ENCODE assay signal across 10 mouse cellular contexts in the genomic region with DNA sequence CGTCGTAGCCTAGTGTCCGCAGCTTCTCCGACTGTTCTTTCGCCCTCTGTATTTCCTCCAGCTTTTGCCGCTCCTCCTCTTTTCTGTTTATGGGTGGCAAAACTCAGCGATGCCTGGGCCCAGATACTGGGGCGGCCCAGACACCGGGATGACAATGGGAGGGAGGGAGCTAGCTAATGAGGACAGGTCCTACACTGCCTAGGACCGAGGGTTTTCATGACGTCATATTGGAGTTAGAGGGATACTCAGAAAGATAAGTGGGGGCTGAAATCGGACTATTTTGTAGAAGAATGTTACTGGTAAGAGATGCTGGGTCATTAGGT. TPM values are rescaled to one million over a fixed set of nuclear protein-coding genes. Genes with fewer than 3 reads are reported as not detected.
DNase-seq lines count a peak whose midpoint lies in the region; ATAC-seq and TF ChIP-seq lines count a peak whose summit lies in the region.
"Had no signal": no experiment of that assay in that cellular context is flagged by ENCODE, and none has a peak within 500 bp of the region (broad histone marks: within the 10 kb centered on the region; RNA-seq: fewer than 3 reads in every experiment).

No protein-coding gene starts in this region.

- no peak overlapping the region; the same call in 1 of the 2 replicates for H3K4me2 ChIP-seq in forebrain, embryonic 16.5 days (ENCODE audit: low read length)
- peak overlapping the region; percentile 36 for H3K4me2 ChIP-seq in lung, embryonic 15.5 days
- H3K4me2 ChIP-seq in hindbrain, postnatal 0 days (ENCODE audit: low read depth, low read length) = peak overlapping the region; percentile 23; the same call in 1 of the 2 replicates
- H3K4me2 ChIP-seq in midbrain, postnatal 0 days (ENCODE audit: low read depth, low read length, poor library complexity, severe bottlenecking) = peak overlapping the region; percentile 19; the same call in 1 of the 2 replicates

- TF ChIP-seq CTCF in hindbrain, postnatal 0 days (IDR thresholded peaks at IDR 0.05; ENCODE audit: low read depth) = no peak
- TF ChIP-seq CTCF in midbrain, postnatal 0 days (IDR thresholded peaks at IDR 0.05) = no peak

- H3K4me3 ChIP-seq in forebrain, embryonic 10.5 days = 0 out of 2 replicates have a peak overlapping the region, but pooled peaks have one; percentile 26
- H3K4me3 ChIP-seq in forebrain, embryonic 16.5 days (replicated peaks; ENCODE audit: low read length) = no peak overlapping the region
- no peak overlapping the region; the same call in 1 of the 2 replicates for H3K4me3 ChIP-seq in lung, embryonic 15.5 days
- peak overlapping the region; percentile 8; the same call in 1 of the 2 replicates for H3K4me3 ChIP-seq in hindbrain, postnatal 0 days (ENCODE audit: low read length)
- no peak overlapping the region for H3K4me3 ChIP-seq in midbrain, postnatal 0 days (ENCODE audit: low read depth, low read length)
- H3K4me3 ChIP-seq: myocyte had no signal

- under 1% methylated on average over 12 of the region's 12 CpGs for WGBS in forebrain, embryonic 10.5 days
- WGBS in forebrain, embryonic 16.5 days = 2% methylated on average over 12 of the region's 12 CpGs
- 3% methylated on average over 12 of the region's 12 CpGs for WGBS in lung, embryonic 15.5 days
- WGBS in hindbrain, postnatal 0 days = 2% methylated on average over 12 of the region's 12 CpGs
- 3% methylated on average over 12 of the region's 12 CpGs for WGBS in midbrain, postnatal 0 days

- ATAC-seq in forebrain, embryonic 16.5 days = no peak; the same call in 1 of the 2 replicates
- no peak for ATAC-seq in lung, embryonic 15.5 days (ENCODE audit: borderline replicate concordance, extremely low read depth, low FRiP score, low TSS enrichment)
- no peak for ATAC-seq in hindbrain, postnatal 0 days
- no peak for ATAC-seq in midbrain, postnatal 0 days (ENCODE audit: low FRiP score)
- no peak for ATAC-seq in megakaryocyte progenitor cell, adult 5-6 weeks (replicated peaks; ENCODE audit: poor library complexity)

- H3K4me1 ChIP-seq in forebrain, embryonic 10.5 days = peaks cover 57% of the 10 kb centered on the region
- H3K4me1 ChIP-seq in forebrain, embryonic 16.5 days (replicated peaks; ENCODE audit: control insufficient read depth, insufficient read depth, low read length) = peaks cover 25% of the 10 kb centered on the region
- H3K4me1 ChIP-seq in lung, embryonic 15.5 days = peaks cover 34% of the 10 kb centered on the region
- H3K4me1 ChIP-seq in hindbrain, postnatal 0 days (ENCODE audit: insufficient read depth, low read length) = peaks cover 10% of the 10 kb centered on the region; the same call in 1 of the 2 replicates
- H3K4me1 ChIP-seq in midbrain, postnatal 0 days (ENCODE audit: insufficient read depth, low read length) = peaks cover 11% of the 10 kb centered on the region; the same call in 1 of the 2 replicates

- H3K9ac ChIP-seq in forebrain, embryonic 16.5 days (replicated peaks; ENCODE audit: low read depth, low read length) = no peak overlapping the region
- no peak overlapping the region for H3K9ac ChIP-seq in lung, embryonic 15.5 days
- no peak overlapping the region for H3K9ac ChIP-seq in hindbrain, postnatal 0 days (replicated peaks; ENCODE audit: low read length)
- no peak overlapping the region for H3K9ac ChIP-seq in midbrain, postnatal 0 days (replicated peaks; ENCODE audit: low read length, poor library complexity, severe bottlenecking)

- no peak for DNase-seq in forebrain, embryonic 10.5 days (ENCODE audit: extremely low spot score, low spot score)
- DNase-seq in lung, postnatal 25 days (ENCODE audit: low spot score) = no peak
- no peak for DNase-seq in hindbrain, postnatal 0 days (ENCODE audit: low spot score)
- no peak for DNase-seq in midbrain, postnatal 0 days (ENCODE audit: low spot score)
- no peak for DNase-seq in adrenal gland, adult 2 months

- H3K27ac ChIP-seq in forebrain, embryonic 10.5 days = no peak overlapping the region
- H3K27ac ChIP-seq in forebrain, embryonic 16.5 days (ENCODE audit: low read length) = no peak overlapping the region
- H3K27ac ChIP-seq in lung, embryonic 15.5 days = no peak overlapping the region
- no peak overlapping the region for H3K27ac ChIP-seq in hindbrain, postnatal 0 days
- H3K27ac ChIP-seq in midbrain, postnatal 0 days (ENCODE audit: low read depth, low read length) = no peak overlapping the region

- no peaks in the 10 kb centered on the region for H3K9me3 ChIP-seq in forebrain, embryonic 10.5 days
- H3K9me3 ChIP-seq in forebrain, embryonic 16.5 days (ENCODE audit: control insufficient read depth, low read length) = no peaks in the 10 kb centered on the region
- H3K9me3 ChIP-seq in lung, embryonic 15.5 days = no peaks in the 10 kb centered on the region
- no peaks in the 10 kb centered on the region for H3K9me3 ChIP-seq in hindbrain, postnatal 0 days (ENCODE audit: low read length)
- H3K9me3 ChIP-seq in midbrain, postnatal 0 days (ENCODE audit: low read length) = no peaks in the 10 kb centered on the region

- H3K27me3 ChIP-seq in forebrain, embryonic 10.5 days (ENCODE audit: poor library complexity, severe bottlenecking) = peaks cover 100% of the 10 kb centered on the region
- peaks cover 95% of the 10 kb centered on the region for H3K27me3 ChIP-seq in forebrain, embryonic 16.5 days (replicated peaks; ENCODE audit: control insufficient read depth, insufficient read depth, low read length)
- peaks cover 97% of the 10 kb centered on the region for H3K27me3 ChIP-seq in lung, embryonic 15.5 days
- peaks cover 84% of the 10 kb centered on the region for H3K27me3 ChIP-seq in hindbrain, postnatal 0 days (ENCODE audit: insufficient read depth, low read length)
- peaks cover 89% of the 10 kb centered on the region for H3K27me3 ChIP-seq in midbrain, postnatal 0 days (ENCODE audit: insufficient read depth, low read length)

- H3K36me3 ChIP-seq in forebrain, embryonic 10.5 days (replicated peaks) = no peaks in the 10 kb centered on the region
- no peaks in the 10 kb centered on the region for H3K36me3 ChIP-seq in forebrain, embryonic 16.5 days (ENCODE audit: control insufficient read depth, insufficient read depth)
- no peaks in the 10 kb centered on the region for H3K36me3 ChIP-seq in lung, embryonic 15.5 days
- H3K36me3 ChIP-seq in hindbrain, postnatal 0 days (ENCODE audit: insufficient read depth, low read length) = no peaks in the 10 kb centered on the region
- H3K36me3 ChIP-seq in midbrain, postnatal 0 days (ENCODE audit: insufficient read depth, low read length) = no peaks in the 10 kb centered on the region

RNA-seq across cellular contexts. Expression of a gene that starts 5.4 kb away (rescaled TPM):
- polyA plus RNA-seq in forebrain, embryonic 10.5 days (2016; fragmentation: Nextera tagmentation; extraction: Ambion mirVana) = 0.72 and 0.96 TPM in 2 replicates
- polyA plus RNA-seq in forebrain, embryonic 16.5 days (2015; fragmentation: Nextera tagmentation; extraction: Ambion mirVana) = 0.97 and 1.5 TPM in 2 replicates
- polyA plus RNA-seq in lung, embryonic 15.5 days (2015; fragmentation: Nextera tagmentation; extraction: Ambion mirVana) = 1.1 and 1.5 TPM in 2 replicates
- 0.22 and 1.6 TPM in 2 replicates for total RNA-seq in hindbrain, postnatal 0 days (2014; rRNA removed)
- 0.48 and 0.62 TPM in 2 replicates for polyA plus RNA-seq in hindbrain, postnatal 0 days (2015; fragmentation: Nextera tagmentation; extraction: Ambion mirVana)
- total RNA-seq in midbrain, postnatal 0 days (2014; rRNA removed) = 0.99 and 2.0 TPM in 2 replicates
- 0.38 and 0.49 TPM in 2 replicates for polyA plus RNA-seq in midbrain, postnatal 0 days (2015; fragmentation: Nextera tagmentation; extraction: Ambion mirVana)
- total RNA-seq in megakaryocyte progenitor cell, adult 5-6 weeks (2015) = 1.5 TPM in 1 of 2 replicates, not detected in the other
- total RNA-seq in megakaryocyte progenitor cell, adult 5-6 weeks (2017) = 0.10 TPM in 1 of 2 replicates, not detected in the other
- 1 to 10 TPM in 1 of 2 experiments, under 1 TPM in 1; 0.79 to 1.3 TPM for total RNA-seq in adrenal gland, adult 2 months (2021)
- 2.5 TPM in 2 replicates for polyA plus RNA-seq in adrenal gland, adult 2 months (2012; rRNA removed)

RNA-seq across cellular contexts. Expression of a gene that starts 31.0 kb away (rescaled TPM):
- polyA plus RNA-seq in forebrain, embryonic 10.5 days (2016; fragmentation: Nextera tagmentation; extraction: Ambion mirVana) = 5.6 and 5.9 TPM in 2 replicates
- 0.08 and 0.12 TPM in 2 replicates for polyA plus RNA-seq in forebrain, embryonic 16.5 days (2015; fragmentation: Nextera tagmentation; extraction: Ambion mirVana)
- polyA plus RNA-seq in lung, embryonic 15.5 days (2015; fragmentation: Nextera tagmentation; extraction: Ambion mirVana) = 11.4 and 13.4 TPM in 2 replicates
- 0.47 and 1.4 TPM in 2 replicates for total RNA-seq in hindbrain, postnatal 0 days (2014; rRNA removed)
- 0.71 and 0.79 TPM in 2 replicates for polyA plus RNA-seq in hindbrain, postnatal 0 days (2015; fragmentation: Nextera tagmentation; extraction: Ambion mirVana)
- total RNA-seq in midbrain, postnatal 0 days (2014; rRNA removed) = 0.22 and 0.42 TPM in 2 replicates
- polyA plus RNA-seq in midbrain, postnatal 0 days (2015; fragmentation: Nextera tagmentation; extraction: Ambion mirVana) = 0.22 and 0.53 TPM in 2 replicates
- 1.1 and 1.3 TPM in 2 replicates for total RNA-seq in megakaryocyte progenitor cell, adult 5-6 weeks (2015)
- total RNA-seq in megakaryocyte progenitor cell, adult 5-6 weeks (2017) = 0.91 TPM in 1 of 2 replicates, not detected in the other
- total RNA-seq in adrenal gland, adult 2 months (2021) = 1 to 10 TPM; 1.7 to 2.3 TPM
- 8.3 and 10.4 TPM in 2 replicates for polyA plus RNA-seq in adrenal gland, adult 2 months (2012; rRNA removed)

RNA-seq across cellular contexts. Expression of a gene that starts 37.5 kb away (rescaled TPM):
- polyA plus RNA-seq in forebrain, embryonic 10.5 days (2016; fragmentation: Nextera tagmentation; extraction: Ambion mirVana) = not detected in 2 replicates
- polyA plus RNA-seq in forebrain, embryonic 16.5 days (2015; fragmentation: Nextera tagmentation; extraction: Ambion mirVana) = not detected in 2 replicates
- polyA plus RNA-seq in lung, embryonic 15.5 days (2015; fragmentation: Nextera tagmentation; extraction: Ambion mirVana) = 0.26 and 0.61 TPM in 2 replicates
- not detected in 2 replicates for total RNA-seq in hindbrain, postnatal 0 days (2014; rRNA removed)
- not detected in 2 replicates for polyA plus RNA-seq in hindbrain, postnatal 0 days (2015; fragmentation: Nextera tagmentation; extraction: Ambion mirVana)
- total RNA-seq in midbrain, postnatal 0 days (2014; rRNA removed) = not detected in 2 replicates
- polyA plus RNA-seq in midbrain, postnatal 0 days (2015; fragmentation: Nextera tagmentation; extraction: Ambion mirVana) = not detected in 2 replicates
- total RNA-seq in megakaryocyte progenitor cell, adult 5-6 weeks (2015) = not detected in 2 replicates
- not detected in 2 replicates for total RNA-seq in megakaryocyte progenitor cell, adult 5-6 weeks (2017)
- total RNA-seq in adrenal gland, adult 2 months (2021) = not detected
- 0.57 TPM in 1 of 2 replicates, not detected in the other for polyA plus RNA-seq in adrenal gland, adult 2 months (2012; rRNA removed)
- total RNA-seq: layer of hippocampus, postnatal 25 days had no signal
- polyA plus RNA-seq: myocyte had no signal

RNA-seq across cellular contexts. Expression of a gene that starts 48.8 kb away (rescaled TPM):
- polyA plus RNA-seq in forebrain, embryonic 10.5 days (2016; fragmentation: Nextera tagmentation; extraction: Ambion mirVana) = 9.6 and 9.8 TPM in 2 replicates
- 11.7 and 13.2 TPM in 2 replicates for polyA plus RNA-seq in forebrain, embryonic 16.5 days (2015; fragmentation: Nextera tagmentation; extraction: Ambion mirVana)
- polyA plus RNA-seq in lung, embryonic 15.5 days (2015; fragmentation: Nextera tagmentation; extraction: Ambion mirVana) = 18.9 and 22.3 TPM in 2 replicates
- 20.7 and 21.0 TPM in 2 replicates for total RNA-seq in hindbrain, postnatal 0 days (2014; rRNA removed)
- polyA plus RNA-seq in hindbrain, postnatal 0 days (2015; fragmentation: Nextera tagmentation; extraction: Ambion mirVana) = 13.1 and 13.3 TPM in 2 replicates
- total RNA-seq in midbrain, postnatal 0 days (2014; rRNA removed) = 17.6 and 33.5 TPM in 2 replicates
- polyA plus RNA-seq in midbrain, postnatal 0 days (2015; fragmentation: Nextera tagmentation; extraction: Ambion mirVana) = 13.0 and 15.1 TPM in 2 replicates
- total RNA-seq in megakaryocyte progenitor cell, adult 5-6 weeks (2015) = 0.66 and 1.2 TPM in 2 replicates
- 1.6 and 2.6 TPM in 2 replicates for total RNA-seq in megakaryocyte progenitor cell, adult 5-6 weeks (2017)
- total RNA-seq in adrenal gland, adult 2 months (2021) = 10 to 100 TPM in 1 of 2 experiments, 1 to 10 TPM in 1; 7.4 to 15.5 TPM
- polyA plus RNA-seq in adrenal gland, adult 2 months (2012; rRNA removed) = 21.9 and 30.7 TPM in 2 replicates

RNA-seq across cellular contexts. Expression of a gene that starts 56.8 kb away (rescaled TPM):
- polyA plus RNA-seq in forebrain, embryonic 10.5 days (2016; fragmentation: Nextera tagmentation; extraction: Ambion mirVana) = 61.0 and 64.4 TPM in 2 replicates
- 210 and 269 TPM in 2 replicates for polyA plus RNA-seq in forebrain, embryonic 16.5 days (2015; fragmentation: Nextera tagmentation; extraction: Ambion mirVana)
- polyA plus RNA-seq in lung, embryonic 15.5 days (2015; fragmentation: Nextera tagmentation; extraction: Ambion mirVana) = 67.6 and 72.5 TPM in 2 replicates
- total RNA-seq in hindbrain, postnatal 0 days (2014; rRNA removed) = 249 and 259 TPM in 2 replicates
- polyA plus RNA-seq in hindbrain, postnatal 0 days (2015; fragmentation: Nextera tagmentation; extraction: Ambion mirVana) = 455 and 488 TPM in 2 replicates
- total RNA-seq in midbrain, postnatal 0 days (2014; rRNA removed) = 228 and 259 TPM in 2 replicates
- 510 and 544 TPM in 2 replicates for polyA plus RNA-seq in midbrain, postnatal 0 days (2015; fragmentation: Nextera tagmentation; extraction: Ambion mirVana)
- total RNA-seq in megakaryocyte progenitor cell, adult 5-6 weeks (2015) = 75.9 and 76.7 TPM in 2 replicates
- 72.6 and 79.3 TPM in 2 replicates for total RNA-seq in megakaryocyte progenitor cell, adult 5-6 weeks (2017)
- 10 to 100 TPM; 43.4 to 65.0 TPM for total RNA-seq in adrenal gland, adult 2 months (2021)
- 22.1 and 25.5 TPM in 2 replicates for polyA plus RNA-seq in adrenal gland, adult 2 months (2012; rRNA removed)

Comparison
In these comparisons a context has a peak if more than half of its experiments do, and no peak if none do; other contexts are left out.
1. H3K4me3 ChIP-seq: peak in forebrain, embryonic 10.5 days (single experiment) and hindbrain, postnatal 0 days (single experiment); none in forebrain, embryonic 16.5 days (single experiment), lung, embryonic 15.5 days (single experiment) and midbrain, postnatal 0 days (single experiment).